Mouse (Mus musculus): ENCODE results near the gene Cks1brt. TPM values are rescaled to one million over a fixed set of nuclear protein-coding genes. Genes with fewer than 3 reads are reported as not detected.
"Not testable (repeated sequence)": the region's sequence is repeated elsewhere in the genome, so short reads cannot be mapped to it uniquely, and the experiment has no call there.

Cks1brt gene
- total and polyA plus RNA-seq, 2 experiments from 2014 or later, result not detected

GRCm38 (mm10) chr8:85123691-85124090, 28.0 kb upstream of the Cks1brt start:
- Histone ChIP-seq H3K9me3 (ENCODE audit: low read length) (no peaks in the 10 kb centered on the region), H3K9ac (no peak overlapping the region), H3K4me2 (ENCODE audit: low read depth) (no peak overlapping the region), H3K27me3 (ENCODE audit: insufficient read depth, low read length) (no peaks in the 10 kb centered on the region), H3K27ac (ENCODE audit: low read depth, low read length) (no peak overlapping the region), H3K4me3 (ENCODE audit: low read depth, low read length) (no peak overlapping the region), H3K36me3 (ENCODE audit: insufficient read depth) (no peaks in the 10 kb centered on the region), H3K4me1 (ENCODE audit: insufficient read depth) (no peaks in the 10 kb centered on the region)
- no peak for DNase-seq
- ATAC-seq, result no peak
- 91% methylated on average over 8 of the region's 8 CpGs for WGBS
- no peak for TF ChIP-seq CTCF (IDR thresholded peaks at IDR 0.05; ENCODE audit: low read depth)

- ATAC-seq (no peak), DNase-seq (no peak)
- Histone ChIP-seq H3K9ac (no peak overlapping the region), H3K36me3 (ENCODE audit: insufficient read depth) (no peaks in the 10 kb centered on the region), H3K27me3 (ENCODE audit: insufficient read depth, low read length) (peaks cover 7% of the 10 kb centered on the region; the same call in 1 of the 2 replicates), H3K4me1 (ENCODE audit: insufficient read depth) (no peaks in the 10 kb centered on the region), H3K4me2 (ENCODE audit: low read depth) (no peak overlapping the region), H3K4me3 (ENCODE audit: low read depth, low read length) (no peak overlapping the region), H3K9me3 (ENCODE audit: low read length) (no peaks in the 10 kb centered on the region), H3K27ac (ENCODE audit: low read depth, low read length) (no peak overlapping the region)
- WGBS, result 96% methylated on average over 1 of the region's 1 CpGs
- no peak for TF ChIP-seq CTCF (IDR thresholded peaks at IDR 0.05; ENCODE audit: low read depth)
Measured at GRCm38 (mm10) chr8:85132335-85132734, 19.4 kb upstream of the Cks1brt start.

GRCm38 (mm10) chr8:85135690-85136089, 16.0 kb upstream of the Cks1brt start:
- H3K9me3 ChIP-seq (ENCODE audit: low read length); H3K4me1 ChIP-seq (ENCODE audit: insufficient read depth); ATAC-seq; H3K4me3 ChIP-seq (ENCODE audit: low read depth, low read length); H3K27me3 ChIP-seq (ENCODE audit: insufficient read depth, low read length); DNase-seq; H3K4me2 ChIP-seq (ENCODE audit: low read depth); H3K9ac ChIP-seq; H3K27ac ChIP-seq (ENCODE audit: low read depth, low read length); H3K36me3 ChIP-seq (ENCODE audit: insufficient read depth): not testable (repeated sequence)
- WGBS, result 91% methylated on average over 2 of the region's 2 CpGs

- no peaks in the 10 kb centered on the region for H3K27me3 ChIP-seq (ENCODE audit: insufficient read depth, low read length)
- H3K36me3 ChIP-seq (ENCODE audit: insufficient read depth), result no peaks in the 10 kb centered on the region
- H3K4me2 ChIP-seq (ENCODE audit: low read depth), result no peak overlapping the region
- no peaks in the 10 kb centered on the region for H3K4me1 ChIP-seq (ENCODE audit: insufficient read depth)
- 97% methylated on average over 4 of the region's 4 CpGs for whole genome bisulfite sequencing
- no peak for TF ChIP-seq CTCF (IDR thresholded peaks at IDR 0.05; ENCODE audit: low read depth)
- no peak for DNase-seq
- no peaks in the 10 kb centered on the region for H3K9me3 ChIP-seq (ENCODE audit: low read length)
- no peak overlapping the region for H3K4me3 ChIP-seq (ENCODE audit: low read depth, low read length)
- H3K27ac ChIP-seq (ENCODE audit: low read depth, low read length), result no peak overlapping the region
- ATAC-seq, result no peak
- no peak overlapping the region for H3K9ac ChIP-seq
Measured at GRCm38 (mm10) chr8:85142516-85142915, 9.2 kb upstream of the Cks1brt start.

GRCm38 (mm10) chr8:85171291-85171690, 19.6 kb downstream of the Cks1brt start:
- H3K4me2 ChIP-seq (ENCODE audit: low read depth), result no peak overlapping the region
- DNase-seq (peak; percentile 53), ATAC-seq (no peak)
- H3K36me3 ChIP-seq (ENCODE audit: insufficient read depth), result no peaks in the 10 kb centered on the region
- no peaks in the 10 kb centered on the region for H3K27me3 ChIP-seq (ENCODE audit: insufficient read depth, low read length)
- TF ChIP-seq CTCF (IDR thresholded peaks at IDR 0.05; ENCODE audit: low read depth), result peak; percentile 64
- no peak overlapping the region for H3K9ac ChIP-seq
- no peaks in the 10 kb centered on the region for H3K9me3 ChIP-seq (ENCODE audit: low read length)
- H3K4me3 ChIP-seq (ENCODE audit: low read depth, low read length), result no peak overlapping the region
- no peak overlapping the region for H3K27ac ChIP-seq (ENCODE audit: low read depth, low read length)
- H3K4me1 ChIP-seq (ENCODE audit: insufficient read depth), result no peaks in the 10 kb centered on the region
- 32% methylated on average over 14 of the region's 14 CpGs for WGBS

- 45% methylated on average over 7 of the region's 7 CpGs for WGBS
- ATAC-seq (no peak), DNase-seq (peak; percentile 1)
- H3K4me3 ChIP-seq (ENCODE audit: low read depth, low read length), result no peak overlapping the region
- H3K9ac ChIP-seq, result no peak overlapping the region
- no peak for TF ChIP-seq CTCF (IDR thresholded peaks at IDR 0.05; ENCODE audit: low read depth)
- H3K27ac ChIP-seq (ENCODE audit: low read depth, low read length), result no peak overlapping the region
- no peaks in the 10 kb centered on the region for H3K4me1 ChIP-seq (ENCODE audit: insufficient read depth)
- no peaks in the 10 kb centered on the region for H3K36me3 ChIP-seq (ENCODE audit: insufficient read depth)
- no peaks in the 10 kb centered on the region for H3K27me3 ChIP-seq (ENCODE audit: insufficient read depth, low read length)
- no peaks in the 10 kb centered on the region for H3K9me3 ChIP-seq (ENCODE audit: low read length)
- no peak overlapping the region for H3K4me2 ChIP-seq (ENCODE audit: low read depth)
Measured at GRCm38 (mm10) chr8:85175892-85176291, 24.2 kb downstream of the Cks1brt start.

GRCm38 (mm10) chr8:85192346-85192745, 40.6 kb downstream of the Cks1brt start:
- Histone ChIP-seq H3K9ac (no peak overlapping the region), H3K4me2 (ENCODE audit: low read depth) (no peak overlapping the region), H3K4me1 (ENCODE audit: insufficient read depth) (no peaks in the 10 kb centered on the region), H3K27ac (ENCODE audit: low read depth, low read length) (no peak overlapping the region), H3K4me3 (ENCODE audit: low read depth, low read length) (no peak overlapping the region), H3K9me3 (ENCODE audit: low read length) (no peaks in the 10 kb centered on the region), H3K27me3 (ENCODE audit: insufficient read depth, low read length) (no peaks in the 10 kb centered on the region), H3K36me3 (ENCODE audit: insufficient read depth) (no peaks in the 10 kb centered on the region)
- ATAC-seq, result no peak
- no peak for TF ChIP-seq CTCF (IDR thresholded peaks at IDR 0.05; ENCODE audit: low read depth)
- DNase-seq, result no peak
- 84% methylated on average over 1 of the region's 1 CpGs for WGBS

GRCm38 (mm10) chr8:85220220-85220619, 68.5 kb downstream of the Cks1brt start:
- DNase-seq, result no peak
- H3K4me3 ChIP-seq (ENCODE audit: low read depth, low read length), result no peak overlapping the region
- no peak overlapping the region for H3K27ac ChIP-seq (ENCODE audit: low read depth, low read length)
- no peak overlapping the region for H3K4me2 ChIP-seq (ENCODE audit: low read depth)
- no peak for ATAC-seq
- no peaks in the 10 kb centered on the region for H3K36me3 ChIP-seq (ENCODE audit: insufficient read depth)
- H3K9me3 ChIP-seq (ENCODE audit: low read length), result no peaks in the 10 kb centered on the region
- no peaks in the 10 kb centered on the region for H3K4me1 ChIP-seq (ENCODE audit: insufficient read depth)
- no peak for TF ChIP-seq CTCF (IDR thresholded peaks at IDR 0.05; ENCODE audit: low read depth)
- WGBS, result 80% methylated on average over 4 of the region's 4 CpGs
- H3K9ac ChIP-seq, result no peak overlapping the region
- H3K27me3 ChIP-seq (ENCODE audit: insufficient read depth, low read length), result no peaks in the 10 kb centered on the region
